Mouse (Mus musculus): ENCODE results near the gene Nxph3.

The Nxph3 gene

DNA sequence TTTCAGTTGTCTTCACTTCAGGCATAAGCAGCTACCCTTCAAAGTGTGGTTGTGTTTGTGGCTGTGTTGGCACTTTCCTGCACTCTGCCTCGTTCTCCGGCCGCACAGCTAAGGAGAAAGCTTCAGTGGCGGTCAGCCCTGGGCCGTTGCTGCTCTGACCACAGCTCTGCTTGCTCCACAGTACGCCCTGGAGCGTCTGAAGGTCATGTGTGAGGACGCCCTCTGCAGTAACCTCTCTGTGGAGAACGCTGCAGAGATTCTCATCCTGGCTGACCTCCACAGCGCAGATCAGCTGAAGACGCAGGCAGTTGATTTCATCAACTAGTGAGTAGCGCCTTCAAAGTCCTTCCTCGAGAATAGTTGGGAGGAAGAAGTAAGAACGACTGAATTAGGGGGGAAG is 24.3 kb downstream of the Nxph3 start:
- DNase-seq, result no peak

DNA sequence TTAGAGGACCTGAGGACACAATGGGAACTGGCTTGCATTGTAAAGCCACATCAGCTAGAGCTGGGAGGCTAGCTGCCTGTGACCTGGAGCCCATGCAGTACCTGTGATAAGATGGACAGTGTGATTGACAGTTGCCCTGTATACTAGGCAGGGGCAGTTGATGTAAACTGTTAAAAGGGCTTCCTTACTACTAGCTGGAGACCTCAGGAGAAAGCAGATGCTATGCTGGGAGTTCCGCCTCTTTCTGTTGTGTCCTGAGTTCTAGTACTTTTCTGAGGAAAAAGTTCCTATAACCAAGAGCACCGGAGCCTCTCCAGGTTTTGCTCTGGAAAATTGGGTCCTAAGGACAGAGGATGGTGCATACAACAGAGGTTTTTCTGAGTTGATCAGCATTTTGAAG is 27.1 kb downstream of the Nxph3 start:
- DNase-seq, result no peak

DNA sequence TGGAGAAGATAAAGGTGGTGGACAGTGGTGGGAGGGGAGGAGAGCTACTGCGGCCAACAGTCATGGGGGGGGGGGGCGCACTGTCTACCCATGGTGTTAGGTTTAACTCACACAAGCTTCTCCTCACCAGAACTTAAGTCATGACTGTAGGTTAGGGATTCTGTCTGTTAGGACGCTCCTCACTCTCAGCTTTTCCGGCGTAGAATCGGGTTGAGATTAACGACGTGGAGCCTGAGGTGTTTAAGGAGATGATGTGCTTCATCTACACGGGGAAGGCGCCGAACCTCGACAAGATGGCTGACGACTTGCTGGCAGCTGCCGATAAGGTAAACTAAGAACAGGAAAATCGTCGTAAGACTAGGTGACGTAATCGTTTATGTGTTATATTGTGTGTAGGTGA is 28.7 kb downstream of the Nxph3 start:
- no peak for DNase-seq

DNA sequence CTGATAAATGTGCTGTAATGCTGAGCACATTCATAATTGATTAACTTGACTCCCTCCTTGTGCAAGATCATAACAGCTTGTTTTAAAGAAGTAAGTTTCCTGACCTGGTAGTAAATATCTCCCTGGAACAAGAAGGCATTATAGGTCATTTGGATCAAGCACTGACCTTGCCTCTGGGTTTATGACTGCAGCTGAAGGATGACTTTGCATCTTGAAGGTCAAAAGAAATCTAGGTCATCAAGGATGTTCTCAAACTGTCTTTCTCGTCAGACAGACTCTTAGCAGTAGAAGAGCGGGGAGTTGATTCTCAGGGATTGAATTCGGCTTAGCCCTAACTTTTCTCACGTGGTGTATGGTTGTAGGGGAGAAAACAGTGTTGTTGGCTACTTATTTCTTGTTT is 33.7 kb downstream of the Nxph3 start:
- no peak for DNase-seq

DNA sequence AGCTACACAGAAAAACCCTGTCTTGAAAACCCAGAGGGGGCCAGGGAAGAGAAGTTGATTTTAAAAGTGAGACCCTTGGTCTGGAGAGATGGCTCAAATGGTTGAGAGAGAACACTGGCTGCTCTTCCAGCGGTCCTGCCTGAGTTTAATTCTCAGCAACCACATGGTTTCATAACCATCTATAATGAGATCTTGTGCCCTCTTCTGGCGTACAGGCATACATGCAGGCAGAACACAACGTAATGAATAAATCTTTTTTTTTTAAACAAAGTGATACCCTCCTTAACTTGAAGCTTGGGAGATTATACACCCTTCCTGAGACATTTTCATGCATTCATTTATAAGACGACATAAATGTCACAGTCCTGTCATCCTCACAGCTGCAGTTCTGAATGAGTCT is 34.9 kb downstream of the Nxph3 start:
- DNase-seq, result no peak

DNA sequence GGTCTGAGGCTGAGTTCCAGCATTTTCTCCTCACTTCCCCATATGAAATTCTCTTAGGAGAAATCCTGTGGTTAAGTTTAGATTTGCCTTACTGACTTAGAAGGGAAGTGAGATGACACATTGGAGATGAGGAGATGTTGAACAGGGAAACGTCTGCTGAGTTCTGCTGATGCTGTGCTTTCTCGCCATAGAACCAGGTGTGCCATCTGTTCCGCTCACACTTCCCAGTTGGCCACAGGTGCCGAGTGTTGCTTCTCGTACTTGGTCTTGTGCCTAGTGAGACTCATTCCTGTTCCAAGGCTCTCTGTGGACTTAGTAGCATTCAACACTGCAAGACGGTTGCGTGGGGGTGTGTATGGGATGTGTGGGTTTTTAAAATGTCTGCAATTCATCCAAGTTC is 38.0 kb downstream of the Nxph3 start:
- peak; percentile 52 for DNase-seq

DNA sequence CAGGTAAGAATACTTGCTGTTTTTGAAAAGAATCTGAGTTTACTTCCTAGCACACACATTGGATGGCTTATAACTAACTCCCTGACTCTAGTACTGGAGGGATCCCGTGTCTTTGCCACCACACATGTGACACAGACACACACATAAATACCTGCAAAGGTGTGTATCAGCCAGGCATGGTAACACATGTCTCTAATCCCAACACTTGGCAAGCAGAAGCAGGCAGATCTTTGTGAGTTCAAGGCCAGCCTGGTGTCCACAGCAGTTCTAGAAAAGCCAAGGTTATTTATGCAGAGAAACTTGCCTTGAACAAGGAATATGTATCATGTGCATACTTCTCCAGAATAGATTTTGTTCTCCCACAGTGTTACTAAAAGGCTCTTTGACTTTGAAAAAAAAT is 40.9 kb downstream of the Nxph3 start:
- DNase-seq, result no peak

DNA sequence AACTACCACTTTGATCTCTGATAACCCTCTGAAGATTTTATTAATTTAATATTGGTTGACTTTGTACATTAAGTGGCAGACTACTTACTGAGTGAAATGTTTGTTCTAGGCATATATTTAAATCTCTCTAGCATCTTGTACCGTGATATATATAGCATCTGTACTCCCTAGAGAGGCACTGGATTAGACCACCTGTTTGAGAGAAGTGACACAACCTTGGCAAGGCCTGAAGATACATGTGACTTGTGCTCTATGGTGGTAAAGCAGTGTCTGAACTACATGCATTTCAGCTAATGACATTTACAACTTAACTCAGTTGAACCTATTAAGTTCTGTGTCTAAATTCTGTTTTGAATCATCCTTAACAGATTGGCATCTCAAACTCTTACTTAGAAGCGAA is 41.4 kb downstream of the Nxph3 start:
- DNase-seq, result no peak

DNA sequence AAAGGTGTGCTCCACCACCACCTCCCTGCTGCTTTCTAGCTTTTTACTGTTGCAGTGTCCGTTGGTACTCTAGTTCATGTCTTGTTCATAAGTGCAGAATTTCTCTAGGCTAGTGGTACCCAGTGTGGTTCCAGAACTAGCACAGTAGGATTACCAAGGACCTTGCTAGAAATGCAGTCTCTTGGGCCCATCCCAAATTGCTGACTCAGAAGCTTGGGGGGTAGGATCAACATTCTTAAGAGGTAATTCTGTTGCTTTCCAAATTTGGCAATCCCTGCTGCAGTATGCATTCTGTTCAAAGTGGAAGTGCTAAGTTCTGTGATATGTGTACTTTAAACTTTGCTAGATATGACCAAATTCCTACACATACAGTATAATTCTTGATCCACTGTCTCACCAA is 46.6 kb downstream of the Nxph3 start:
- no peak for DNase-seq

DNA sequence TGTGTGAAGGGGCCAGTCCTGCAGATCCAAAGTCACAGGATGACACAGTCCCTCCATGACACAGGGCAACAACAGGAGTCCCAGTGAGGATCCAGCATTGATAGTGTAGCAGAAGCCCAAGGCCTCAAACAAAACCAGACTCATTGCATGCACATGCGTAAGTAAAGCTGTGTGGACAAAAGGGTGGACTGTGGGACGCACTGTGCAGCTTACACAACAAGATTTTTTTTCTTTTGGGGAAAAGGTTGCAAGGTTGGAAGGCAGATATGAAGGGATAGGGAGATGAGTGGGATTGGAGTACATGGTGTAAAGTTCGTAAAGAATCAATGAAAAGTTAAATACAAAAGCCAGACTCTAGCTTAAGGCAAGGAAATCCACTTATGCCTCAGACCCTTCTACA is 52.2 kb downstream of the Nxph3 start:
- DNase-seq, result no peak

DNA sequence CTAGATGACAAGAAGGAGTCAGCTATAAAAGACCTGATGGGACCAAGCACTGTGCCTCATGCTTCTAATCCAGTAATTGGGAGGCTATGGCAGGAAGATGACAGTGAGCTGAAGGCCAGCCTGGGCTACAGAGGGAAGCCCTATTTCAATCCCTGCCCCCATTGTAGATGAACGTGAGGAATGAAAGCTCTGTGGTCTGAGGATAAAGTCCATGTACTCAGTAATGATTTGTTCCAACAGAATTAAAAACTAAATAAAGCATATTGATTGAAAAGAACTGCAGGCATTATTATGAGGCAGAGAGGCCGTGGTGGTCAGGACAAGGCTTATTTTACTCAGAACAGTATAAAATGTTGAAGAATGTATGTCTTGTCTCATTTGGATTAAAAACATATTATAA is 53.5 kb downstream of the Nxph3 start:
- no peak for DNase-seq

Data from cerebellum, adult 11-12 months (tissue).